Mouse (Mus musculus): ENCODE measurements at regions not wholly inside any gene's neighbourhood (a gene's known extent, or its start where the extent isn't known, plus 50 kb on each side); places are given as distances from the start of the nearest gene placed in this dataset.
"Not testable (repeated sequence)": the region's sequence is repeated elsewhere in the genome, so short reads cannot be mapped to it uniquely, and the experiment has no call there.

- peak; percentile 27 for DNase-seq
Measured at GRCm38 (mm10) chr17:58820588-58821195, 170.5 kb downstream of the Pdzph1 start.

- no peak for DNase-seq
Measured at GRCm38 (mm10) chr17:58819339-58819738, 171.8 kb downstream of the Pdzph1 start.

DNA sequence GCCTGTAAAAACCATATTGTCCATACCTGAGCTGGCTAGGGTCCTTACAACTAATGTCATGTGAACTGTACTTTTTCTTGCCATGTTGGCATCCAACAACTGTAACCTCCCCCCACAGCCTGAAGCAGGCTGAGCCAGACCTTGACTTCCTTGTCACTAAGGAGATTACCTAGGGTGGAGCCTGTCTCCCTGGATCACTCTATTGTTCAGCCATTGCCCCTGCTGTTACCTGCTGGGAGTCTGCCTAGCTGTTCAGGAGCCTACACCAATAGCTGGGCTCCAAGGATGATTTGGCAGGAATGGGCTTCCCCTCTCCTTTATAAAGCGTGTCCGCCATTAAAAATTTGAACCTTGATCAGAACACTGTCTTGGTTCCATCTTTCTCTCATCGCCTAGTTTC is 215.7 kb downstream of the Pdzph1 start:
- DNase-seq: not testable (repeated sequence)

DNA sequence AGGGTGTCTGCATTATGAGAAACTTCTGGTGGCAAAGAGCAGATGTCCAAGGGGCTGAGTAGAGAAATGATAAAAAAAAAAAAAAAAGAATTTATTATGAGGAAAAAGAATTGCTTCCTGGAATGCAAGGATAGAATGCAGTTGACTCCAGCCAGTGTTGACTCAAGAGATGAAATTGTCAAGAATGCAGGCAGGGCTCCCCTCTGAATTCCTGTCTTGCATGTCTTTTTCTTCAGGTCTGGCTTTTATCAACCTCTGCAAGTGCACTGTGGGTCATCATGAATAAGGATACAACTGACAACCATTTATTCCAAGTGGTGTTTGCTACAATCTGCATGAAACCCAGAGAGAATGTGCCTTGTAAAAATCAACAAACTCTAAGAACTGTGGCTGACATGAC is 217.6 kb downstream of the Pdzph1 start:
- no peak for DNase-seq

DNA sequence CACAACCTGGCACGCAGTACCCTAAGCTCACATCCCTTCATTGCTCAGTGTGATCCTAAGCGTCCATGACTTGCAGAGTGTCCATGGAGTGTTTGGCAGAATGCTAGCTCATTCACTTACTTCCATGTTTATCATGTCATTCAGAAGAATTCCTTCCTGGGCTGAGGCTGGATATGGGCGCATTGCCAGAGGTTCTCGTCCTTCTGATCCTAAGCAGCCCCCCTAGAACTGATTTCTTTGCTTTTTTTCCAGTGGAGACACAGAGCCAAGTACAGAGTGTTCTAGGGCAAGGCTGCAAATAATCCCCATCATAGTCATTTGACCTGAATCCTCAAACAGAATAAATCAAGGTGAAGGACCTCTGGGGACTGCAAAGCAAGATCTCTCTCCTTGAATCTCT is 226.0 kb downstream of the Pdzph1 start:
- DNase-seq: peak; percentile 59

DNA sequence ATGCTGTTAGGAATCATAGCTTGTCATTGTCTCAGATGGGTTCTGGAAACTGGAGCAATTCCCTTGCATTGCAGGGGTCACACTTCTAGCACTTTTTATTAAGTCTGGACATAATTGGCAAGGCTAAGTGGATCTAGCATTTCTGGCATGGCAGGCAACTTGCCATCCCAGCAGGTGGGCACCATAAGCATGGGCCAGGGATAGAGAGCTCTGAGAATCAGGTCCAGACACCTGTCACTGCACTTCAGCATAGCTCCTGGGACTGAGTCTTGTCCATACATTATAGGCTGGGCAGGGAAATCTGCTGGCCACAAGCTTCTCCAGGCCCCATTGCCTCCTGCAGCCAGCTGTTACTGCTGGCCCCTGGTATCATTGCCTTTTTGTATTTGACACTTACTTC is 242.2 kb downstream of the Pdzph1 start:
- no peak for DNase-seq

GRCm38 (mm10) chr17:58748264-58748663 is 242.9 kb downstream of the Pdzph1 start:
- no peak for DNase-seq

DNA sequence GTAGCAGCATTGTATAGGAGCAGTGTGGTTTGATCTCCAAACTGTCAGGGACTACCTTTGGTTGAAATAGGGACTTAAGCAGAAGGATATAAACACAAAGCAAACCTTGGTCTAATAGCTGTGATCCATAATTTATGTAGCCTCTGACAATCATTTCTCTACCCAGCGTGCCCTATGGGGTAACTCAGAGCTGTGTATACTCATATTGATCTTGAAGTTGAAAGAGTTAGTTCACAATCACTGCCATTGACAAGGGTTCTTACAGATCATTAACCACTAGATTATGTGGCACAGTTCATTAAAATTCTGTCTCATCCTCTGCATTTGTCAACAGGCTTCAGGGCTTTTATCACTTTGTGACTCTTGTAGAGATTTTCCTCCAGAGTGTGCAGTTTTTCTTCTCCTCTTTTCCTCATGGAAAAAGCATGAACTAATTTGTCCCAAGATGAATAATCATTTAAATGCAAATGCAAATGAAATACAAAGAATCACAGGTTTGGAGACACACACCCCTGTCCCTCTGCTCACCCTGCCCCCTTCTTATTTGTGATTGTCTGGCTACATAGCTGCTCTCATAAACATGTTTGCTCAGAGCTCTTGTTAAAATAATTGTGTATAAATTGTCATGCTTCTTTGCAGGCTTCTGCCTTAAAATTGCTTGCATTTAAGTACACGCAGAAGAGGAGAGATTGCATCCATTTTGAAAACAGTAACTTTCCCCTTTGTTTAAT is 280.3 kb downstream of the Pdzph1 start:
- no peak for DNase-seq

- no peak for DNase-seq
Measured at GRCm38 (mm10) chr17:58690211-58690610, 301.0 kb downstream of the Pdzph1 start.

GRCm38 (mm10) chr17:58672291-58672690 is 318.9 kb downstream of the Pdzph1 start:
- DNase-seq: no peak

GRCm38 (mm10) chr17:58668036-58668435 is 323.1 kb downstream of the Pdzph1 start:
- peak; percentile 42 for DNase-seq

DNA sequence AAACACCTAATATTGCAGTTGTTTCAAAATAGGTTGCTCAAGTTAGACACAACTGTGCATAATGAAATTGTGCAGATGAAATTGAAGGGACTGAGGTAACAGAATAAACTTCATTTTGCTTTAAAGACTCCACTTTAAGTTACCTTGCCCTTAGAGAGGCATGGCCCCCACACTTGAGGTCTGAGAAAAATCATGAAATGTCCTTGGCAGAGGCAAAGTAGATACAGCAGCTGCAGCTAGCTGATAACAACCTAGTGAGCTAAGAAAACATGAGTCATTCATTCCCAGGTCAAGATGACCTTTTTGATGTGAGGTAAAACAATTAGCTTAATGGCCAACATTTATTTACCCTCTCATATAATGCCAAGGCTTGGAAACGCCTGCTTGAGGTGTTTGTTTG is 347.4 kb downstream of the Pdzph1 start:
- DNase-seq: peak; percentile 5

DNA sequence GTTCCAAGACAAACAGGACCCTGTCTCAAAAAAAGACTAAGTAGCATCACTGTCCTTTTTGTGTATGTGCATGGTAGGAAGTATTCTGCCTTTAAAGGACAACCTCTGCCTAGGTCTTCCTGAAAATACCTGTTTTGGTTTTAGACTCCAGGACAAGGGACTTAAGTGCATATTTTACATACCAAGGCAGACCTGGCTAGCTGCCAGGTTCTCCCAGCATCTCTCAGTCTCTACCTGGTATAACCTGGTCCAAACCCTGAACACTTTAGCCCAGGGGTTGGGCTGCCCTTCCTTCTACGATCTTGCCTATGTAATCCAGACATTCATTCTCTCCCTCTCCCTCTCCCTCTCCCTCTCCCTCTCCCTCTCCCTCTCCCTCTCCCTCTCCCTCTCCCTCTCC is 348.9 kb downstream of the Pdzph1 start:
- no peak for DNase-seq

DNA sequence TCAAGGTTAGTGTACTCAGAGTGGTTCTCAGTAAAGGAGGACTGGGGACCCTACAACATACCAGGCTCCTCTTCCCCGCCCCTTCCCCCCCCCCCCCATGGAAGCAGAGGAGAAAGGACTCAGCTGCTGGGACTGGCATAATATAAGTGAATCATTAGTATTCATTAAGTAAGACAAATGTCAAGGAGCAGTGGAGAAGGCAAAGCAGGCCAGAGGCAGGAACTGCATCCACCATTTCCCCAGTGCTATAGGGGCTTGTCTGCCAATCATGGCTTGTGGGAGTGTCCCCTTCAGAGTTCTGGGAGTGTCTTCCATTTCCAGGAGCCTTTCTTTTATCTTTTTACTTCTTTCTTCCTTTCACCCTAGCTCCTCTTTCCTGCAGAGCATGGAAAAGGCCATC is 392.3 kb downstream of the Pdzph1 start:
- no peak for DNase-seq

DNA sequence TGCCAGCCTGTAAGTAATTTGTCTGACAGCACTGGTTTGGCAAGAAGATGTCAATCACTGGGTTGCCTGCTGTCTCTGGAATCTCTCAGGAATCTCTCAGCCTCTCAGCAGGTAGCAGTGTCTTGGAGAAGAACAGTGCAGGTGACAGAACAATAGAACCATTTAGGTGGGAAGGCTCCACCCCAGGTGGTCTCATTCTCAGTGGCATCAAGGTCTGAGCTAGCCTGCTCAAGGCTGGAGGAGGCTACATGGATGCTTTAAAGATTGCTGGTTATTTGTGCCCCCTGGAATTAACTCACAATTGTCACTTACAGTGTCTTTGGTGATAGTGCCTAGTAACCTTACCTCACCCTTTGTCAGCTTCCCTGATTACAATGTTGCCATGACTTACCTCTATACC is 394.5 kb downstream of the Pdzph1 start:
- DNase-seq: no peak

DNA sequence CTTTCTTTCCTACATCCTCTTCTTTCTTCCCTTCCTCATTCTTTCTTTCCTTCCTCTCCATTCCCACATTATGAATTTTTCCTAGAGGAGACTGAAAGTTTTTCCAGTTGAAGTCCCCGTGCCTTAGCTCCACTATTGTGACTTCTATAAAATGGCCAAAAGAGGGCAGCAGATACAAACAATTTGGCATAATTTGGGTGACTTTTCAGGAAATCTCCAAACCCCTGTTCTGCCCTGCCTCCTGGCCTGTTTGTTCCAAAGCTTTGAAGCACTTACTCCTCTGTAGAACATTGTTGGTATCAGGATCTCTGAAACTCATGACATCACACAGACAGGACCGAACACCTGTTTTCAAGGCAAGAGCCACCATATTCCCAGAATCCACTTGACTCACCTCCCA is 403.2 kb downstream of the Pdzph1 start:
- peak; percentile 21 for DNase-seq

- DNase-seq: no peak
Measured at GRCm38 (mm10) chr17:58572885-58573284, 418.3 kb downstream of the Pdzph1 start.
